Mouse (Mus musculus): ENCODE results near the gene D230025D16Rik.

Gene D230025D16Rik

DNA sequence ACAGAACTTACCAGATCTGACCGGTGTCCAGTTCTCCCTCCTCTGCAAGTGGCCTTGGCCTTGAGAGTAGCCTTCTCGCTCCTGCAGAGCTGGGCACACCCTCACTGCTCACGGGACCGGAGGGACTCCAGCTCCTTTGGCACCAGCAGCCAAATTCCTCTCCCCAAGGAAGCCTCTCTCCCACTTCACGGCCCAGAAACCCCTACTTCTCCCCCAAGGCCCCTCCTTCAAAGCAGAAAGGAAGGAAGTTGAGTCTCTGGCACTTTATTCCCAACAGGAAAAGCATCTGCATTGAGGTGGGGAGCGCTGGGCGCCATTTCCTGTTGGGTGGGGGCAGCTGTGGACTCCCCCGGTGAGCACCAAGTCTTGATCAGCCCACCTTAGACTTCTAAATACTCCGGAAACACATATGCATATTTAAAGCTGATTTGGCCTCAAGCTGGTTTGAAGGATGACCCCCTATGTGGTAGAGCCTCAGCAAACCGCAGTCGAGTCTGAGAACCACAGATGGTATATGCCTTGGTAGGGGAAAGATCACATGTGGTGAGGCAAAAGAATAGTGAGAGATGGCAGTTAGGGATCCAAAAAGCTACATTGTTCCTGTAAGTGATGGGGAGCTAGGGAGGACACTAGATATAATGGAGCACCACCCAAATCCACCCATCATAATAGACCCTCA lies 71.1 kb downstream of the D230025D16Rik start, which contains the start of gene Exoc3l:
Gene Exoc3l (minus strand): TSS at position 207 of the 679 bp plus-strand sequence.
- DNase-seq, result peak; percentile 51

DNA sequence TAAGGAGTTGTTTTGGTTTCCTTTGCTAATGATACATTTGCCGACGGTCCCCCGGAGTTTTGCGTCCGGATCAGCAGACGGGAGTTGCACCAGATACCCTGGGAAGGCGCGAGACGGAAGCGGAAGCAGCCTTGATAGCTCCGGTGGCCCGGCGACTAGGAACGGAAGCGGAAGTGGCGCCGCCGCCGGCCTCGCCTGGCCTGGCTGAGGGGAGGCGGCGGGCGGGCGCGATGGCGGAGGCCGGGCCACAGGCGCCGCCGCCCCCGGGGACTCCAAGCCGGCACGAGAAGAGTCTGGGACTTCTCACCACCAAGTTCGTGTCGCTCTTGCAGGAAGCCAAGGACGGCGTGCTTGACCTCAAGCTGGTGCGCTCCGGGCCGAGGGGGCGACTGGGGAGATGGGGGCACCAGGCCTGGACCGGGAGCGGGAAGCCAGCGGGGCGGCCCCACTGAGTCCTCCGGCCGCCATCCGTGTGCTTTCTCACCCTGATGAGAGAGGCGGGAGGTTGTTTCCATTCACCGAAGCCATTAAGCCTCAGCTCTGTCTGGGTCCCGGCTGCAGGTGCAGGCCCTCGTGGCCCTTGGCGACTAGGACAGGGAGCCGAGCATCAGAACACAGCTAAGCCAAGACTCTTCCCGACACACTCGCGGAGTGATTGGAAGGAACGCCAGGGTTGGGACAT lies 72.7 kb downstream of the D230025D16Rik start, which contains the start of gene E2f4:
Gene E2f4 (plus strand): TSS at position 153 of the 682 bp plus-strand sequence.
- DNase-seq, result peak; percentile 96

DNA sequence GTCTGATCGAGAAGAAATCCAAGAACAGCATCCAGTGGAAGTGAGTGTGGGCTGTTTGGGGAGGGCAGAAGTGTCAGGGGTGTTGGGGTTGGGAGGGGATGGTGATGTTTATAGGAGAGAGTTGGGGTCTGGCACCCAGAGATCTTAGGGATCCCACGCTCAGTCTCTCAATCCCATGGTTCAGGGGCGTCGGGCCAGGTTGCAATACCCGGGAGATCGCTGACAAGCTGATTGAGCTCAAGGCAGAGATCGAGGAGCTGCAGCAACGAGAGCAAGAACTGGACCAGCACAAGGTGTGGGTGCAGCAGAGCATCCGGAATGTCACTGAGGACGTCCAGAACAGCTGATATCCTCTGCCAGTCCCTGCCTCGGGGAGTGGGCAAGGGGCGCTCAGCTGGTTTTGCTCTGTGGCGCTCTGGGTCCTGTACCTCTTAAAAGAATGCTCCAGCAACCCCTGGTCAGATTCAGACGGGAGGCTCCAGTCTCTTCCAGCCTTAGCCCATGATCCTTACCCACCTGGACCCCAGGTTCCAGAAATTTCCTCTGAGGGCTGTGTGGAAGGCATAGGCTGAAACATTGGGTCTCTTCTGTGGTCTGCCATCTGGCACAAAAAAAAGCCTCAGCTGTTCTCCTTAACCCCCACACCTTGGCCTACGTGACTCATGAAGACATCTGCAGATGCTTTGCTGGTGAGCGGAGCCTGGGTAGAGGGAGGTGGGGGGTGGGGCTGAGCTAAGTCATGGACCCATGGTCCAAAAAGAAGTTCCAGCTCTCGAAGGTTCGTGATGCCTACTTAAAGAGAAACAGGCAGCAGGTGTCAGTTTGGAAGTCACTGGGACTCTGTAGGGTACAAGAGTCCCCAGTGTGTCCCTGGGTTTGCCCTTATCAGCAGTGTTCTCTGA lies 73.7 kb downstream of the D230025D16Rik start:
- DNase-seq, result no peak

DNA sequence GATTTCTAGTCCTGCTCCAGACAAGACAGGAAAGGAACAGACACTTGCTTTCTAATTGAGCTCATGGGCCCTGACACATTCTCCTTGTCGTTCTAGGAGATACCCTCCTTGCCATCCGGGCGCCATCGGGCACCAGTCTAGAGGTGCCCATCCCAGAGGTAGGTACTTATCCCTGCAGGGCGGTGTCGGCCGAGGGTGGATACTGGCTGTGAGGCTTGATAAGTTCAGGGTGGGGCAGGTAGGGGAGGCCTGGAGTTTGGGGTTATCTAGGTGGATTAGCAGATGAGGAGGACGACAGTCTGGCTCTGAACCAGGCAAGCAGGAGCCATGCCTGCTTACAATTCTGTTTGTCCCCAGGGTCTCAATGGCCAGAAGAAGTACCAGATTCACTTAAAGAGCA lies 75.0 kb downstream of the D230025D16Rik start:
- DNase-seq, result no peak
